Mouse (Mus musculus) frontal cortex, postnatal 14 days (tissue): Measurements from ENCODE around the gene Rpf1.

Source experiments
- DNase-seq, 2 experiments: peaks; one replicate each; pipeline ENCODE4 v3.0.0; 2022; ENCODE audit warnings: low spot score in 2 of 2

The Rpf1 gene

DNA sequence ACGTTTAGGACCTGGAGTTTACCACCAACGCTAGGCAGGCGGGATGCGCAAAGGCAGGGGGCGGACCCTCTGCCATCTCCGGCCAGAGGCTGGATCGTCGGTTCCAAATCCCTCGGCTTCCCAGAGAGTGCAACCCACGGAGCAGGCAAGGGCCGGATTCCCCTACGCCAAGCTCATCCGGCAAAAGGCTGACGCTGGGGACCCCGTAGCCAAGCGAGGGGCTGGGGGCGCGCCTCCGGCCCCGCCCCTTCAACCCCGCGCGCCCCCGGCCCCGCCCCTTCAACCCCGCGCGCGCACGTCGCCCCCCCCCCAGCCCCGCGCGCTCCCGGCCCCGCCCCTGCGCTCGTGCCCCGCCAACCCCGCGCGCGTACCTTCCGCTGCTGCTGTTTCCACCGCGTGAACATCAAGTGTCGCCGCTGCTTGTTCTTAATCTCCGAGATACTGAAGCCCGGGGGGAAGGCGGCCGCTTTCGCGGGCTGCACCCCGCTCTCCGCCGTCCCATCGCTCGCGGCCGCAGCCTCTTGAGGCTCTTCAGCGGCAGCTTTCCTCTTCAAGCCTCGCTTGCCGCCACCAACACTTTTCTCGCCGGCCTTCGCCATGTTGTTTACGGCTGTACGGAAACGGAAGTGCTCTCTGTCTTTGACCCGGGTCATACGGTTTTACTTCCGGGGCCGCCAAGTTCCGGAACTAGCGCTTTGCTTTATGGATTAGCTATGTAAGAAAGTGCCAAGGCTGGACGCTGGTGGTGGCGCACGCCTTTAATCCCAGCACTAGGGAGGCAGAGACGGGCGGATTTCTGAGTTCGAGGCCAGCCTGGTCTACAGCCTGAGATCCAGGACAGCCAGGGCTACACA is at the start of gene Rpf1:
Gene Rpf1, minus strand, starts transcription at position 632 of the 854 bp plus-strand sequence.
- peak; percentile 83 to 87 for DNase-seq

DNA sequence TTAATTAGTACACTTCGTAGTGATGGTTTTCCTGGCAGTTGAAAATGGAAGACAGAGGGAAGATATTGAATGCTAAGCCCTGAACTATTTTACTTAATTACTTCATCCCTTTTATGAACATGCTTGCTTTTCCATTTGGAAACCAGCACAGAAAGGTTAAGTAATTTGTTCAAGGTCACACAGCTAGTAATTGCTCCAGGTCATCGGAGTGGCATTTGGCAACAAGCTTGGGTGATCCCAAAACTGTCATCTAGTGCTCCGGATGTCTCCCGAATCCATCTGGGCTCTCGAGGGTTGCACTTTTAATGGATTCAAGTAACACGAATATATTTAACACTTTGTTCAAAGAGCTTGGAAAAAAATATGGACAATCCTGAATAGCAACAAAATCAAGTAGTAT is 49.7 kb upstream of the Rpf1 start:
- no peak for DNase-seq

DNA sequence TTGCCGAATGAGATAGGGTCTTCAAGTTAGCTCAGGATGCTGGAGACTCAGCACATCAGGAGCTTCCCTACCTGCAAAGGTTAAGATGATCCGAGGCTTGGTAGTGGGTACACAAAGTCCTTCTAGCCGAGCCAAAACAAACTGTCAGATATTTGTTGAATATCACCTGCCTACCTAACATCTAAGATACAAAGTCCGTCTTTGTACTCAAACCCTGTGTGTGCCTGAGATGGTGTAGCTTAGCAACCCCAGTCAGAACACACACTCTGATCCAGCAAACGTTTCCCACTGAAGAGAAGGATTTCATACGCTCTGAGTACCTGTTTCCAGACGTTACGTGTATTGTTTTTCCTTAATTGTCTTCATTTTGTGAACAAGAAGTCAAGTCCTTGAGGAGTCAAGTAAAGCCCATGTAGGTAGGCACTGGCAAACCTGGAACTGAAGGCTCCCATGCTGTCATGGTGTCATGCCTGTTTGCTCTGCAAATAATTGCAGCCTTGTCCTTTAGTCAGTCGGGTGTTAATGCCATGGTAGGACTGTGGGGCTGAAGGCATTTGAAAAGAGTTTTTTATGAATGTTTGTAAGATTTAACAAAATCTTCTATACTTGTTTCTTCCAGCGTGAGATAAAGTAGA is 49.0 kb upstream of the Rpf1 start, which contains the start of gene Uox:
Gene Uox, plus strand, starts transcription at position 279 of the 635 bp plus-strand sequence.
- no peak for DNase-seq

DNA sequence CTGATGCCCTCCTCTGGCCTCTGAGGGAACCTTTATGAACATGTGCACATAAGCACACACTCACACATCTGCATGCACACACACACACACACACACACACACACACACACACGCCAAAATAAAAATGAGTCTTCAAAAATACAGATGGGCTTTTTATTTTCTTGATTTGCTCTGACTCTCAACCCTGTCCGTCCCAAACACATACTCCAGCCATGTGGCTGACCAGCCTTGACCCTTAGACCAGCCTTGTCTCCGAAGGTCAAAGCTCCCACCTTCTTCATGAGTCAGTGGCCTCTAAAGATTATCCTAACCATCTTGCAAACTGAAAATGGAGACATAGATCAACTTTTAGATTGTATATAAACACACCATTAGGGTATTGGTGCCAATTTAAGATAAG is 48.4 kb upstream of the Rpf1 start:
- DNase-seq: no peak

DNA sequence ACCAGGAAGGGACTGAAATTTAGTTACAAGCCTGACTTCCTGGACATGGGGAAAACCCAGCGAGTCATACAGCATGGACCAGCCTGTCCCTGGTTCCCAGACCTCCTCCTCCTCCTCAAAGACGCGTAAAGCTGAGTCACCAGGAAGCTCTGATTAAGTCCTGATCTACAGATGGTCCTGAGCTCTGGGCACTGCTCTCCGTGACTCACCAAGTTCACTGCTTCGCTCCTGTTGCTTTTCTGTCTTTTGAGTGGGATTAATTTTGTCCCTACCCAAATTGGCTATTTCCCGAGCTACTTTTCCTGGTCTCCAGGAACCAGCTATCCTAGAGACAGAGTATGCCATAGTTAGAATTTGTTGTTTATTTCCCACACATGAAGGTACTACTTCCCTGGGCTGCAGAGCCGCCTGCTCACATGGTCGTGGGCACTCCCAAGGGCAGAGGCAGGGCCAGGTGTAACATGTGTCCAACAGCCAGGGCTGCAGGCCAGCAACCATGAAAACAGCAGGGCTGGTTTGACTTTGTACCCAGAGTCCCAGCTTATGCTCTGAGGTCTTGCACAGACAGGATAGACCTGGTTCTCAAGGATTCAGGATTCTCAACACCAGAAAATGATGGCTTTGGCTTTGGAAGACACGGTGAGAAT is 46.8 kb upstream of the Rpf1 start:
- no peak for DNase-seq

DNA sequence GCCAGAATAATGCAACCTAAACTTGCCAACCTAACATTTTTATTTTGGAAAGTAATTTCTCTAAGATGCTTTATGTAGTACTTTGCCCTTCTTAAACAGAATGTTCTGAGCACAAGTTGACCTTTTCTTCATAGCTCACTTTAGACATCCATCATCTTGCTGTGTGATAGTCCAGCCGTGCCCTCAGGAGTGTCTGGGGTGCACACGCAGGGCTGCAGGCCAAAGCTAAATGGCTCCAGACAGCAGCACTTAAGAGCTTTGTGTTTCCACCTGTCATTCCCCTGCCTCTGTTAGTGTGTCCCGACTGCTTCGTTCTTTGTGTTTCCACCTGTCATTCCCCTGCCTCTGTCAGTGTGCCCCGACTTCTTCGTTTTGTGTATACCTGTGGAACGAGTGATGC is 46.1 kb upstream of the Rpf1 start:
- no peak for DNase-seq

DNA sequence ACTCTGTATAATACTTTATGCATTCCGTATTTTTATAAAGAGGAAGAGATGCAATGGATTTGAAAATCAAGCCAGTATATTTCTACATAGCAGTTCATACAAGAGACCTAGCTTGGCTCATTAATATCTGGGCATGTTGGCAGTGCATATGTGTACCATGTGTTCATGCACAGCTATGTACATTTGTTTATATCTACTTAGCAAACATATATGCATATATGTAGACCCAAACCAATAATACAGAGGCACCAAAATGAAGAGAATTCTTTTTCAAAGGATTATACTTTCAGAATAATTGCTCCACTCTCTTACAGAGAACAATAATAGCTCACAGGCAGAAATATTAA is 43.8 kb upstream of the Rpf1 start:
- no peak for DNase-seq

DNA sequence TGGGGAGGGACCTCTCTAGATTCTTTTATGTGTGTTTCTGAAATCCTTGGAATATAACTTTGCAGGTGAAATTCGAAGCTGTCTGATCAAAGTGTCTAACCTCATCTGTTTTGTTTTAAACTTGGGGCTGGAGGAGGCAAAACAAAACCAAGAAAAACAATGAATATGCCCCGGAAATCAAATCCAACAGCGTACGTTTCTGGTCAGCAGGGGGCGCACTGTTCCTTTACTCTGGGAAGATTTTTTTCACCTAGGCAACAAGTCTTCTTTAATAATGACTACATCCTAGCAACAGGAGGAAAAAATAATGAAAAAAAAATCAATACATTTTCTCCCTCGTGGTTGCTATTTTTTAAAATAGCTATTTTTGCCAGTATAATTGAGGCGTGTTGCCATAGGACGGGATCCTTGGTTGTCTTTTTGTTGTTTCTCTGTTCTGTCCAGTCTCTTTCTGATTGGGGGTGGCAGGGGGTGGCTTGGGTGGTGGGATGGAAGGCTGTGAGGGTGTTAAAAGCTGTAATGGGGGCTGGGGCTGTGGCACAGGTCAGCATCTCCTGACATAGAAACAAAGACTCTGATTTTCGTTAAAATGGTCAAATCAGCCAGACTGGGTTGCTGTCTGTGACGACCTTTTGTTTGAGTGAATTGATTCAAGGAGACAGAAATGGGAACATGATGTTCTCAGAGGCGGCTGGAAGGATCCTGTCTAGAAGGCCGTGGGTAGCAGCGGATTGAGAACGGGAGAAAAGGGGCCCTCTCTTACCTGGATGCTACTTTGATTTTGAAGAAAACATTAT is 43.2 kb upstream of the Rpf1 start:
- peak; percentile 61 to 82 for DNase-seq

DNA sequence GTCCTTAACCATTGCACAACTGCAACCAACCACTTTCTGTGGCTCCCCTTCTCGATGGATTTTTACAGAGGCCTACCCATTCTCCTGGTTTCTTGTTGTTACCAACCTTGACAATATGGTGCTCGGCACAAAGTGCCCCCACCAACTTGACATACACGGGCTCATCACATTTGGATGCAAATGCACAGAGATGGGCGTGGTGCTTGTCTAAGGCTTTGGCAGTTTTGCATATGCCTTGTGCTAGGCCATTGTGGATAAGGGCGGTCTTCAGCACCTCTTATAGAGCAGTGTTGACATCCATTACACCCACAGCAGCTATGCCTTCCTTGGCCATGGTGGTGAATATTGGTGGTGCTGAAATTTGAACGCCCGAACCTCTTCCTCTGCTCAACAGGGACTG is 41.7 kb upstream of the Rpf1 start:
- DNase-seq: no peak

DNA sequence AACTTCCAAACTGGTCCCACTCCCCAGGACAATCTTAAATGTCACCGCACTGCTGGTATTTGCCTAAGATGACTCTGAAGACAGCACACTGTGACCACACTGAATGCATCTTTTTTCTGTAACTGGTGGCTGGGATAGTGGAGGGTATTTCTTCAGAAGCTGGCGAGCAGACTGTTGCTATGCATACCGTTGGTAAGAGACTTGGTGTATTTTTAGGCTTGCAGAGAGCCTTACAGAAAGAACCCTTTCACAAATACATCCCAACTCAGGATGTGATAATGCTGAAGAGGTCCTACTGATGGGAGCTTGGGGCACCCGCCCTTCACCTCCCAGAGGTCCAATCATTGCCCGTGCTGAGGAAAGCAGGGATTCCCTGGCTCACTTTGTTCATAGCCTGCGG is 36.3 kb upstream of the Rpf1 start:
- DNase-seq: no peak

DNA sequence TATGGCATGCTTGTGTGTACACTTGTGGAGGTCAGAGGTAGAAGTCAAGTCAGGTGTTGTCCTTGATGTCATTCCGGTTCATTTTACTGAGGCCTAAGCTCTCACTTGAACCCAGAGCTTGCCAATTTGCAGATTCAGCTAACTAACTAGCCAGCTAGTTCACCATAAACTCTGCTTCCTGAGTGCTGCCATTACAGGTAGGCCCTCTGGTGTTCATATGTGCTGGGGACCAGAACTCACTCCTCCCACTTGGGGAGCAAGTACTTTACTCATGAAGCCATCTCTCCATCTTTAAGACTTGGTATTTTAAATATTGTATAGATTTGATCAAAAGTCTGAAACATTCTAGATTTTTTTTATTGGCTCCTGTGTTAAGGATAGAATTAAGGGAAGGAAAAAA is 35.3 kb upstream of the Rpf1 start:
- DNase-seq: no peak

DNA sequence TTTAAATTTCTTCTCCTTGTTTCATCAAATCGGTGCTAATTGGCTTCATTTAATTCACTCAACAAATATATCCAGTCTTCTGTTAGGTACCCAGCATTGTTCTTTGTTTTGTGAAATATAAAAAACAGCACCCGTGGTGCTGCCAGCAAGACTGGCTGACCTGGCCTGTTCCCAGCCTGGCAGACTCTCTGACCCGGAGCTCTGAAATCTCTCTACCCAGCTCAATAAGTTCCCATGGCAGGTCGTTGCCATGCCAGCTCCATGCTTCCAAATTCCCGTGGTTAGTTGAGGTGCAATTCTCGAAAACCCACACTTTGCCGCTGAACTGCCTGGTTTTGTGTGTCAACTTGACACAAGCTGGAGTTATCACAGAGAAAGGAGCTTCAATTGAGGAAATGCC is 33.6 kb upstream of the Rpf1 start:
- no peak for DNase-seq

DNA sequence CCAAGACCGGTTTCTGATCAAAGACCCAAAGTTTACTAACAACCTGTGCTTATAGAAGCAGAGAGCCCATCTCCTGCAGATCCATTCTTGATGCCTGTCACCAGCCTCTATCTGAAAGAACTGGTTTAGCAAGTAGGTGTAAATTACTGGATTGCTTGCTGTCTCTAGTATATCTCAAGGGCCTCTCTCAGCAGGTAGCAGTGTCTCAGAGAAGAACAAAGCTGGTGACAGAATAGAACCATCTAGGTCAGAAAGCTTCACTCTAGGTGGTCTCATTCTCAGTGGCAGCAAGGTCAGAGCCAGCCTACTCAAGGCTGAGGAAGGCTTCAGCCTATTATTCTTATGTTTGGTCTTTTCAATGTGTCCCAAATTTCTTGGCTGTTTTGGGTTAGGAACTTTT is 22.4 kb upstream of the Rpf1 start:
- DNase-seq: no peak

DNA sequence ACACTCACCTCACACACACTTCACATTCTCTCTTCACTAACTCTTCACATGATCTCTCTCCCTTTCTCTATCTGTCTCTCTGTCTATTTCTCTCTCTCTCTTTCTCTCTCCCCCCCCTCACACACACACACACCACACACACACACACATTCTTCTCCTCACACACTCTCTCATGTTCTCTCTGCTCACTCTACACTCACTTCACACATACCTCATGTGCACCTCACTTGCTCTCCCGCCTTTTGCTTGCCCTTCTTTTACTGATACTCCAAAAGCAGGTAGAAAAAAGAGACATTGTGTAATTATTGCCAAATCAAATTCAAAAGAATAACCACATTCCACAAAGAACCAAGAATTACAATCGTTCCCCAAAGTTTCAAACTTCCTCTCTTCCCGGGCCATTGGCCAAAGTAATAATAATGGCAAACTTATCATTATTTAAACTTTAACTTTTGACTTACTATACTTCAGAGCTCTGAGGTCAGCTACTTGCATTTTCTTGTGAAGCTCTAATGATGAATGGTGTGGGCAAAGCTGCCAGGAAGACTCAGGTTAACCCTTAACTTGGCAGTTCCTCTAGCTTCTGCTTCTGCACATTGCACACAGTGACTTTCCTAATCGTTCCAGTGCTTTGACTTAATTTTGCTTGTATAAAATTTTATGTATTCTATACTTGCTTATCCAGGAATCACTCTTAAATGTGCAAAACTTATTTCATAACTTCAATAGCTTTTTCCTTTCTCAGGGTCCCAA is 19.5 kb upstream of the Rpf1 start:
- DNase-seq: no peak

DNA sequence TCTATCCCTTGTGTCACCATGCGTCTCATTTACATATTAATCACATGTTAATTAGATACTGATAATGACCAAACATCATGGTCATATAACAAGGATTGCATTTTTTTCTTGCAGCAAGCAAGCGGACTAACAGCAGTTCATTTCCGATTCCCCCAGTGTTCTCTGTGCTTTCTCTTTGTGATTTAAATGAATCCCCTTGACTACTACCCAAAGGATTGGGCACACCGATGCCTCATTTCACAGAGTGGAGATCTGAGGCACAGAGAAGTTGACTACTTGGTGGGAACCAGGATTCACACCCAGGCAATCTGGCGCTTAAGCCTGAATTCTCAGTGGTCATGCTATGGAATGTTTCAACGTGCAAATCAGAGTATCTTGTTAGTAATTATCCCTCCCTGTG is 13.8 kb upstream of the Rpf1 start:
- DNase-seq: no peak

DNA sequence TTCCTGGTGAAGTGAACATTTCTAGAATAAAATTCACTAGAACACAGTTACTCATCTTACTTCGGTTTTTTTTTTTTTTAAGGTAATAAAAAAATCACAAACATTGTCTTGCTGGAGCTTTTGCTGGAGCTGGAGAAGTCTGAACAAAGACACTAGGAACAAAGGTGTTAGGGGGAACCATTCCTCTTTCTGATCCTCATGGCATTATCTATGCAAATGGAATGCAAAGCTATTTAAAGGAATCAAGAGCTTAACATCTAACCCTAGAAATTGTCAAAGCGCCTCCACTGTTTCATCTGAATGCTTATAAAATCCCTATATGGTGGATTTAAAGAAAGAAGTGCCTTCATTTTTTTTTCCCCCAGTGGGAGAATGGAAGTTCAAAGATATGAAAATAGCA is 7.1 kb upstream of the Rpf1 start:
- DNase-seq: no peak

DNA sequence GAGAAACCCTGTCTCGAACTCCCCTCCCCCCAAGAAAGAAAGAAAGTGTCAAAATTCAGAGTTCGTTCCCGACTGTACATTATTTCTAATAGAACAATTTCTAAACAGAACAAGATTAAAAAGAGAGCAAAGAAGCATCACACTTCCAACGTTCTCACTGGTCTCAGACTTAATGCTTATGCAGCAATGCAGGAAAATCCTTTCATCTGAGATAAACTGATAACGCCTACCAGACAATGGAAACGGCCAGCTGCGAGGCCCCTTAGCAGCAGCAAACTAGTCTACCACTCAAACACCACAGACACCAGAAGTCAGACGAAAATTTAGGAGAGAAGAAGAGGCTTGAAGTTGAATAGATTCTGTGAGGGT is 407 bp upstream of the Rpf1 start:
- DNase-seq: no peak

DNA sequence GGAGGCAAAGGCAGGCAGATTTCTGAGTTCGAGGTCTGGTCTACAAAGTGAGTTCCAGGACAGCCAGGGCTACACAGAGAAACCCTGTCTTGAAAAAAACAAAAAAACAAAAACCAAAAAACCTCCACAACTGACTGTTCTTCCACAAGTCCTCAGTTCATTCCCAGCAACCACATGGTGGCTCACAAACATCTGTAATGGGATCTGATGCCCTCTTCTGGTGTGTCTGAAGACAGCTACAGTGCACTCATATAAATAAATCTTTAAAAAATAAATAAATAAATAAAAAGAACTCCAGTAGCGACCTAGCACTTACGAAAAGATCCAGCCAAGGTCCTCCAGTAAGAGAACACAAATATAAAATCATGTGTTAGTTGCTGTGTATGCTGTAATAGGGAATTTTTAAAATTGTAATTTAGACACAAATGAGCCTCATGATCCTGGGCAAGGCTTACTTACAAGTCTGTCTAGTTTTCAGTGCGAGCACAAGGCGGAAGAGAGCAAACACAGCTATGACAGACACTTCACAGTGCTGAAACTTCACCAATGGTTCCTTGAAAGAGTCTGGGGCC is 917 bp downstream of the Rpf1 start:
- no peak for DNase-seq

DNA sequence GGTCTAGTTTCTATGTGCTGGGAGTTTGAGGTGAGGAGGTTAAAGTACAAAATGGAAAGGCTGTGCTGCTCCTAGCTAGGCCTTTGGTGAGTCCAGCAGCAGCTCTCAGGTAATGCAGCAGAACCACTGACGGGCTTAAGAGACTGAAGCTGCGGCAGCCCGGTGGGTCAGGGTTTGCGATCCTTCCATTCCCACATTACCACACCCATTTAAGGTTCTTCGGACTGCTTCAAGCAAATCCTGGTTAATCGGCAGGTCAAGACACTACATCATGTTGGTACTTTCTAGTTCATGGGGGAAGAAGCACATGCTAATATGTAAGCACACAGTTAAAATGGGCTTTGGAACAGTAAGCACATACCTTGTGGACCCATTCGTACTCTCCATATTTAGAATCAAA is 14.5 kb downstream of the Rpf1 start:
- no peak for DNase-seq

DNA sequence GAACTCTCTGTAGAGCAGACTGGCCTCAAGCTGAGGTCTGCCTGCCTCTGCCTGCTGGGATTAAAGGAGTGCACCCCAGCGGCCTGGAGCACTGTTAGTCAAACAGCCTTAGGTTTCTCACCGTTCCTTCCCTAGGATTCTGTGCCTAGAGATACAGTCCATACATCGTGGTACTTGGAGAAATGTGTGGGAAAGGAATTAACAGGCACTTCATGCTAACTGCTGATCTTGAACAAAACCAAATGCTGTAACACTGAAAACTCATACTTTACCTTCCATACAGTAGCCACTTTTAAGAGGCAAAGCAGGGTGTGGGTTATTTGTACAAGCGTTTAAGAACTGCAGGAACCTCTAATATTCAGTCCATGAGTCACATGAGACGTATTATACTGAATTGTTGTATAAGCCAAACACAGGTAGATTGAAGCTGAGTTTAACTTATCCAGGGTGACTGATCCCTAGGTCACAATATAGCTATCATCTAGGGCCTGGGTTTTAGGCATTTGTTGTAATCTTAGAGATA is 19.6 kb downstream of the Rpf1 start:
- DNase-seq: no peak

DNA sequence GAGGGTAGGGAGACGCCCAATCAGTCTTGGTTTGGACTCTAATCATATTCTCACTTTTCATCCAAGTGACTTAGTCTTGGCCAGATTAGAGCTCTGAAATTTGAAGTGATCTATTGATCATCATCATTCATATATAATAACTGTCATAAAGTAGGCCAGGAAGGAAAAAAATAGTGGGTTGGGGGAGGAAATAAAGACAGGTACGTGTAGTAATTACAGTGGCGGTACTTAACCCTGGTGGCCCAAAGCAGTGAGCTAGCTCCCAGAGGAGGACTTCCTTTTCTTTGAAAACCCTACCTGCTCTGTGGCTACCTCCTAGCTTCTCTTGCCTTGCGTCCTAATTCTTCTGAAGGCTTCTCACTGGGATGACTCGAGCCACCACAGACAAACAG is 20.4 kb downstream of the Rpf1 start:
- no peak for DNase-seq
